Mouse (Mus musculus) ES-Bruce4 (cell line): Measurements from ENCODE around the gene Tpi1.

Source experiments
- CTCF ChIP-seq: IDR thresholded peaks from one replicate; pipeline ENCODE4 v1.8.1; 2011; ENCODE audit warnings: low read depth, low read length
- EP300 ChIP-seq: IDR thresholded peaks from 2 replicates; pipeline ENCODE4 v1.6.1; 2011; ENCODE audit warnings: low read depth, low read length; ENCODE audit not compliant: insufficient read depth
- POLR2A ChIP-seq: IDR thresholded peaks from one replicate; pipeline ENCODE4 v1.8.1; 2011; ENCODE audit warnings: low read length; ENCODE audit not compliant: insufficient read depth

DNA sequence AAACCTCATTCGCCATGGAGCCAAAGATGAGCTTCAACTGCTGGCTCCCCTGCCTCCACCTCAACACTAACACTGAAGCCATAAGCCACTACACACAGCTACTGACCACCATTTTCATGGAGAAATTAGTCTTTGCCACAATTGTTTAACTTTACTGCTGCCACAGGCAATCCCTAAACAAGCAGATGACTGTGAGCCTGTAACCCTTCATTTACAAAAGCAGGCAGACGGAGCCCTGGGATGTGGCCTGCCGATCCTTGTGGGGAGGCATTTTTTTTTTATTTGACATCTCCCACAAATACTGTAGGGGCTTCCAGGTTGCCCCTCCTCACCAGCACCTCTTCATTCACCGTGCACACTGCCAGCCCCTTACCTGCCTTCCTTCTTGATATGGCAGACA, 2.5 kb upstream of the Tpi1 start:
- TF ChIP-seq CTCF (no peak), POLR2A (no peak), EP300 (no peak)
